Mouse (Mus musculus): ENCODE data around the gene Ovol1. TPM values are rescaled to one million over a fixed set of nuclear protein-coding genes. Genes with fewer than 3 reads are reported as not detected.
A peak's percentile ranks its signal among the peaks of the same experiment; 100 is the strongest.

Ovol1 gene
- polyA plus RNA-seq, 1 experiment from 2014 or later: 0.31 TPM

DNA sequence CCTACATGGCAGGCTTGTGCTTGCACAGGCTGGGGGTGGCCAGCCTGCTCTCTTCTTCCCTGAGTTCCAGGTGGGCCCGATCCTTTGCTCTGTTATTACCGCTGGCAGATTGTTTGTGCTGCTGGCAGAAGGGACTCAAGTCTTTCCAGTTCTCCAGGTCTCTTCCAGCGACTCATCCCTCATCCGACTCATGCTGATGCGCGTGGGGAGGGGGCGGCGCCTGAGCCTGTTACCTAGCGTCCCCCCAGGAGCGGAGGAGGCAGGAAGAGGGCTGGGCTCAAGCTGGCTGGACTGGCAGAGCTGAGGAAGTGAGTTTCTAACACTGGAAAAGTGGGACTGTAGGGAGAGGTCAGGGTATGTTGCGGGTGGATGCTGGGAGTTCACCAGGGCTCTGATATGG, 16.4 kb downstream of the Ovol1 start:
- 67% methylated on average over 11 of the region's 11 CpGs for WGBS (ENCODE audit: insufficient replicate concordance)
- Histone ChIP-seq H3K4me1 (ENCODE audit: control insufficient read depth, low read depth, low read length) (no peaks in the 10 kb centered on the region), H3K9me3 (replicated peaks; ENCODE audit: control insufficient read depth, low read length) (no peaks in the 10 kb centered on the region), H3K4me3 (ENCODE audit: low read depth, low read length) (no peak overlapping the region), H3K4me2 (ENCODE audit: low read depth, low read length) (no peak overlapping the region), H3K9ac (ENCODE audit: low read depth, low read length) (no peak overlapping the region), H3K27ac (ENCODE audit: low read length) (no peak overlapping the region), H3K27me3 (ENCODE audit: control insufficient read depth, insufficient read depth, low read depth, low read length) (no peaks in the 10 kb centered on the region), H3K36me3 (ENCODE audit: control insufficient read depth, insufficient read depth) (no peaks in the 10 kb centered on the region)
- ATAC-seq (ENCODE audit: low read depth): no peak

DNA sequence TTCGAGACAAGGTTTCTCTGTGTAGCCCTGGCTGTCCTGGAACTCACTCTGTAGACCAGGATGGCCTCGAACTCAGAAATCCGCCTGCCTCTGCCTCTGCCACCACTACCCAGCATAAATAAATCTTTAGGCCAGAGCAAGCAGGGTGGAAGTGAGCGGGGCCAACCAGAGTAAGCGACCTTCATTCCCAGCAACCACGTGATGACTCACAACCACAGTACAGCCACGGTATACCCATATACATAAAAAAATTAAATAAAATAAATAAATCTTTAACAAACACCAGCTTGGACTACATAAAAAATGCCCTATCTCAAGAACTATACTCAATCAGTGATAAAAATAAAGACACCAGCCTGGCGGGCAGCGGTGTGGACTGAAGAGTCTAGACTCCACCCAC, 17.1 kb downstream of the Ovol1 start:
- Histone ChIP-seq H3K27me3 (ENCODE audit: control insufficient read depth, insufficient read depth, low read depth, low read length) (no peaks in the 10 kb centered on the region), H3K36me3 (ENCODE audit: control insufficient read depth, insufficient read depth) (no peaks in the 10 kb centered on the region), H3K4me1 (ENCODE audit: control insufficient read depth, low read depth, low read length) (no peaks in the 10 kb centered on the region), H3K4me3 (ENCODE audit: low read depth, low read length) (no peak overlapping the region), H3K9me3 (replicated peaks; ENCODE audit: control insufficient read depth, low read length) (no peaks in the 10 kb centered on the region), H3K4me2 (ENCODE audit: low read depth, low read length) (no peak overlapping the region), H3K27ac (ENCODE audit: low read length) (no peak overlapping the region), H3K9ac (ENCODE audit: low read depth, low read length) (no peak overlapping the region)
- WGBS (ENCODE audit: insufficient replicate concordance): 63% methylated on average over 9 of the region's 9 CpGs
- ATAC-seq (ENCODE audit: low read depth): no peak

DNA sequence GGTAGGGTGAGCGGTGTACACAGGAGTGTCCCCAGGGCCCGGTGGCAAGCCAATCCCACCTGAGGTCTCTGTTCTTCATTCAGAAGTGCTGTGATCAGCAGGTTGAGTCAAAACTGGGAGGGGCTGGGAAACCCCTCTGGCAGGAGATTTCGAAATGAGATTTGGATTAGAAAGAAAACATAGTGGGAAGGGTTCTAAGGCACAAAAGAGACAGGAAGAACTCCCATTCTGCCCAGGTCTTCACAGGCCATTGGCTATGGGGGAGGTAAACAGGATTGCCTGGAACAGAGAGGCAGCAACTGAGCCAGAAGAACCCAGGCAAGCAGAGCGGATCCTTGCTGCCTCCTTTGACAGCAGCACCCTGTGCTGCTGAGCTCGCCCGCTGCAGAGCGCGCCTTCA, 21.7 kb downstream of the Ovol1 start:
- Histone ChIP-seq H3K4me2 (ENCODE audit: low read depth, low read length) (no peak overlapping the region), H3K4me1 (ENCODE audit: control insufficient read depth, low read depth, low read length) (no peaks in the 10 kb centered on the region), H3K9me3 (replicated peaks; ENCODE audit: control insufficient read depth, low read length) (no peaks in the 10 kb centered on the region), H3K27ac (ENCODE audit: low read length) (no peak overlapping the region), H3K27me3 (ENCODE audit: control insufficient read depth, insufficient read depth, low read depth, low read length) (no peaks in the 10 kb centered on the region), H3K9ac (ENCODE audit: low read depth, low read length) (no peak overlapping the region), H3K4me3 (ENCODE audit: low read depth, low read length) (no peak overlapping the region), H3K36me3 (ENCODE audit: control insufficient read depth, insufficient read depth) (no peaks in the 10 kb centered on the region)
- WGBS (ENCODE audit: insufficient replicate concordance): 70% methylated on average over 8 of the region's 8 CpGs
- ATAC-seq (ENCODE audit: low read depth): no peak

DNA sequence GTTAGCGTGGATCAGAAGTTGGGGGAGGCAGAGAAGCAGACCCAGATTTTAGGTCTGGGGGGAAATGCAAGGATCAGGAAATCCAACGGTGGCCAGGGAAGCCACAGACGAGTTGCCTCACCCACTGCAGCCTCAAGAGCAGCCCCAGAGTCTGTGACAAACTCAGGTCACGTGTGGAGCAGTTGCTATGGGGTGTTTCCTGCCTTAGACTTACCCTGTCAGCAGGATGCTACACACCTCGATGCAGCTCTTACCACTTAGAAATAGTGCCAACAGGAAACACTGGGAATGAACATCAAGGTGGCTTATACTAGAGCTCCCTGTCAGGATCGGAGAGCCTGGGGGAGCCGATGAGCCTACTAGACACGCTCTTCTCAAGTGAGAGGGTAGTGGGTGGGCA, 27.9 kb downstream of the Ovol1 start:
- H3K4me1 ChIP-seq (ENCODE audit: control insufficient read depth, low read depth, low read length): peaks cover 4% of the 10 kb centered on the region
- H3K4me2 ChIP-seq (ENCODE audit: low read depth, low read length): no peak overlapping the region
- no peaks in the 10 kb centered on the region for H3K9me3 ChIP-seq (replicated peaks; ENCODE audit: control insufficient read depth, low read length)
- WGBS (ENCODE audit: insufficient replicate concordance): 47% methylated on average over 8 of the region's 8 CpGs
- H3K9ac ChIP-seq (ENCODE audit: low read depth, low read length): no peak overlapping the region
- no peak for ATAC-seq (ENCODE audit: low read depth)
- H3K4me3 ChIP-seq (ENCODE audit: low read depth, low read length): no peak overlapping the region
- H3K27ac ChIP-seq (ENCODE audit: low read length): no peak overlapping the region
- H3K27me3 ChIP-seq (ENCODE audit: control insufficient read depth, insufficient read depth, low read depth, low read length): no peaks in the 10 kb centered on the region
- no peaks in the 10 kb centered on the region for H3K36me3 ChIP-seq (ENCODE audit: control insufficient read depth, insufficient read depth)

DNA sequence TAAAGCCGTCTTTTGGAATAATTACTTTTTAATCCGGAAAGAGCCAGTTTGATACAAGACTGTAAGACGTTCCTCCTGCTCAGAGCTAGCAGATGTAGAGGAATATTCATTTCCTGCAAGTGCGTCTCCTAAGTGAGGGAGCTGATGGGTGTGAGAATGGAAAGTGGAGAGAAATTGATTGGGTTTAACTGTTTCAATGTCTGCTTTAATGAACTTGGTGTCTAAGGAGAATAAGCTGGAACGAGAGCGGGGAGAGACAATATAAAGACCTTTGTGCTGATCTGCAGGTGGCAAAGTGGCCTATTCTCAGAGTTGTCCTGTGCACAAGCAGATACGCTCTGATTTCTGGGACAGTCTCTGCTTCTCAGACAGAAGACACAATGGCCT, 30.3 kb downstream of the Ovol1 start:
- Histone ChIP-seq H3K4me2 (ENCODE audit: low read depth, low read length) (no peak overlapping the region), H3K9ac (ENCODE audit: low read depth, low read length) (no peak overlapping the region), H3K4me3 (ENCODE audit: low read depth, low read length) (no peak overlapping the region), H3K36me3 (ENCODE audit: control insufficient read depth, insufficient read depth) (no peaks in the 10 kb centered on the region), H3K27me3 (ENCODE audit: control insufficient read depth, insufficient read depth, low read depth, low read length) (no peaks in the 10 kb centered on the region), H3K27ac (ENCODE audit: low read length) (no peak overlapping the region), H3K9me3 (replicated peaks; ENCODE audit: control insufficient read depth, low read length) (no peaks in the 10 kb centered on the region), H3K4me1 (ENCODE audit: control insufficient read depth, low read depth, low read length) (peaks cover 4% of the 10 kb centered on the region)
- ATAC-seq (ENCODE audit: low read depth): no peak
- 61% methylated on average over 7 of the region's 7 CpGs for WGBS (ENCODE audit: insufficient replicate concordance)

DNA sequence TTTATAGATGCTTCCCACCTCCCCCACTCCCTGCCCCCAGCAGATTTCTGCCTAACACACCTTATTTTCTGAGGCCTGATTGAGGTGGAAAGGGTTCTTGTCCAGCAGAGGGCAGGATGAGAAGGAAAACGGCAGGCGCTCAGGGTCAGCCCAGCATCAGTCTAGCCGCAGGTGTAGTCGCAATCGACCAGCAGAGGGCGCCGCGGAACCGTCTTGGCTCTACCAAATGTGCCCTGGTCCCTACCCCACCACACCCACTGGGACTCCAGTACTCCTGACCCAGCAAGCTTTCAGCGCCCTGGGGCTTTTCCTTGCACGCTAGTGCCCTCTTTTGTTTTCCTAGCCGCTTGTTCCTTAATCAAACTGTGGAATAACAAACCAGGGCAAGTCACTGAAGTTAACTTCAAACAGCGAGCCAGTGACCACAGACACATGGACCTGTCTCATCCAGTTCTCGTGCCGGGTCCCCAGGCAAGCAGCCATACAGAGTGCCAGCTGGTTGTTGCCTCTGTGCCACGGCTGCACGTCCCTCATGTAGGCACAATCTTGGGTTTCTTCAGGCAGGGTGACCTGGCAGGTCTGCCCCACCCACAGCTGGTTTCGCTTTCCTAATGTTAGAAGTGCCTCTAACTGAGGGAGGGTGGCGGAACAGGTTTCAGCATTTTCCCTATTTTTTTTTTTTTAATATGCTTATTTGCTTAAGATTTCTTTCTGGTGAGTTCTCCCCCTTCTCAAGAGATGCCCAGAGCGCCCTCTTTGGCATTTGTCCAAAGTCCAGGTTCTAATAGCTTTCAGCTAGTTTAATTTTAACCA, 30.9 kb downstream of the Ovol1 start:
- Histone ChIP-seq H3K27me3 (ENCODE audit: control insufficient read depth, insufficient read depth, low read depth, low read length) (no peaks in the 10 kb centered on the region), H3K36me3 (ENCODE audit: control insufficient read depth, insufficient read depth) (no peaks in the 10 kb centered on the region), H3K4me1 (ENCODE audit: control insufficient read depth, low read depth, low read length) (peaks cover 4% of the 10 kb centered on the region), H3K9me3 (replicated peaks; ENCODE audit: control insufficient read depth, low read length) (no peaks in the 10 kb centered on the region), H3K27ac (ENCODE audit: low read length) (no peak overlapping the region), H3K9ac (ENCODE audit: low read depth, low read length) (0 out of 2 replicates have a peak overlapping the region, but pooled peaks have one; percentile 26), H3K4me3 (ENCODE audit: low read depth, low read length) (peak overlapping the region; percentile 34), H3K4me2 (ENCODE audit: low read depth, low read length) (peak overlapping the region; percentile 56)
- peak; percentile 96 for ATAC-seq (ENCODE audit: low read depth)
- WGBS (ENCODE audit: insufficient replicate concordance): 21% methylated on average over 20 of the region's 20 CpGs

DNA sequence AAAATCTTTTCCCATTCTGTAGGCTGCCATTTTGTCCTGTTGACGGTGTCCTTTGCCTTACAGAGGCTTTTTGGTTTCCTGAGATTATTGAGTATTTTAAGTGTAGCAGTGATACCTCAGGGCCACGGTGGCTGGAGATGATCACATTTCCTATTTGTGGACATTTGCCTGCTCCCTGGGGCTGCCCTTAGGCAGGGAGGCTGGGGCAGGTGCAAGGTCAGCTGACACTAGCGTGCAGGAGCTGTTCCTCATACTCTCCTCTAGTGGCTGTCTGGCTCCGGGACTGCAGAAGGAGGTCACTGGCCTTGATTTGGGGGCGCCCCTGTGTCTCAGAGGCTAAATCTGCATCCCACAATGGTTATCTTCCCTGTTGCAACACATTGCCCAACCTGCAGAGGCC, 35.2 kb downstream of the Ovol1 start:
- no peak overlapping the region for H3K27ac ChIP-seq (ENCODE audit: low read length)
- no peak overlapping the region for H3K9ac ChIP-seq (ENCODE audit: low read depth, low read length)
- WGBS (ENCODE audit: insufficient replicate concordance): 67% methylated on average over 5 of the region's 5 CpGs
- no peaks in the 10 kb centered on the region for H3K27me3 ChIP-seq (ENCODE audit: control insufficient read depth, insufficient read depth, low read depth, low read length)
- peaks cover 4% of the 10 kb centered on the region for H3K4me1 ChIP-seq (ENCODE audit: control insufficient read depth, low read depth, low read length)
- H3K9me3 ChIP-seq (replicated peaks; ENCODE audit: control insufficient read depth, low read length): no peaks in the 10 kb centered on the region
- H3K4me2 ChIP-seq (ENCODE audit: low read depth, low read length): no peak overlapping the region
- no peaks in the 10 kb centered on the region for H3K36me3 ChIP-seq (ENCODE audit: control insufficient read depth, insufficient read depth)
- H3K4me3 ChIP-seq (ENCODE audit: low read depth, low read length): no peak overlapping the region
- no peak for ATAC-seq (ENCODE audit: low read depth)

DNA sequence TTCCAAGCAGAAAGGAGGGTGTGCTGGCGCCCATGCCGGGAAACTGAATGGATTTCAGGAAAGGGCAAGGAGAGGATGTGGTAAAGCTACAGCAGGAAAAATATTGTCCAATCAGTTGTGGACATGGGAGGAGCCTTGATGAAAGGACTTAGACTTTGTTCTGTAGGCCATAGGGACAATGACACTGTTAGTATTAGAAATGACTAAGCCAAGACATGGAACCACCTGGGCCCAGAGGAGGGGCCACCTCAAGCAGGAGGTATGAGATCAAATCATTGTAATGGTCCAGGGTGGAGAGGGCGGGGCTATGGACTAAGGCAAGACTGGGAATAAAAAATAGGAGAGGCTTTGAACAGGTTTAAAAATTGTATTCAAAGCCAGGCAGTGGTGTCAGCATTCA, 41.7 kb downstream of the Ovol1 start:
- Histone ChIP-seq H3K4me1 (ENCODE audit: control insufficient read depth, low read depth, low read length) (no peaks in the 10 kb centered on the region), H3K4me3 (ENCODE audit: low read depth, low read length) (no peak overlapping the region), H3K27ac (ENCODE audit: low read length) (no peak overlapping the region), H3K9ac (ENCODE audit: low read depth, low read length) (no peak overlapping the region), H3K27me3 (ENCODE audit: control insufficient read depth, insufficient read depth, low read depth, low read length) (no peaks in the 10 kb centered on the region), H3K4me2 (ENCODE audit: low read depth, low read length) (no peak overlapping the region), H3K9me3 (replicated peaks; ENCODE audit: control insufficient read depth, low read length) (no peaks in the 10 kb centered on the region), H3K36me3 (ENCODE audit: control insufficient read depth, insufficient read depth) (no peaks in the 10 kb centered on the region)
- 69% methylated on average over 3 of the region's 3 CpGs for WGBS (ENCODE audit: insufficient replicate concordance)
- ATAC-seq (ENCODE audit: low read depth): no peak

DNA sequence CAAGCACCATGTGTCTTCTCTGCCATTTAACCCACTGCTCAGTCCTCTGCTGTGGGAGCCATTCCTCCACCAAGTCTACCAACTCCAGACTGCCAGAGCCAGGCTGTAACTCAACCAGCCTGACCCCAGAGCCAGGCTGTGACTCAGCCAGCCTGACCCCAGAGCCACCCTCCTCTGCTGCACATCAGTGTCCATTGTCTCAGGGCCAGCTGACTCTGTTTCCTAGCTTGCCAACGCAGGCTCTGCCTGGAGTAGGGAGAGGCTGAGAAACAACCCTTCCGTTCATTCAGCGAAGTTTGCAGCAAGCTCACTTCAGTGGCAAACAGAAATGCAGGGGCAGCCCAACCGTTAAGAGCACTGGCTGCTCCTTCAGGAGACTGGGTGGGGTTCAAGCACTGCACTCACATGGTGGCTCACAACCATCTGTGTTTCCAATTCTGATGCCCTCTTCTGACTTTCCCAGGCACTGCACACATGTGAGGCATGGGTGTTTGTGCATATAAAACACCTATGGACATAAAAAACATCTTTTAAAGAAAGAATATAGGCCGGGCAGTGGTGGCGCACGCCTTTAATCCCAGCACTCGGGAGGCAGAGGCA, 43.4 kb downstream of the Ovol1 start:
- no peak overlapping the region for H3K9ac ChIP-seq (ENCODE audit: low read depth, low read length)
- H3K27me3 ChIP-seq (ENCODE audit: control insufficient read depth, insufficient read depth, low read depth, low read length): no peaks in the 10 kb centered on the region
- H3K4me1 ChIP-seq (ENCODE audit: control insufficient read depth, low read depth, low read length): peaks cover 7% of the 10 kb centered on the region
- no peaks in the 10 kb centered on the region for H3K9me3 ChIP-seq (replicated peaks; ENCODE audit: control insufficient read depth, low read length)
- H3K27ac ChIP-seq (ENCODE audit: low read length): no peak overlapping the region
- ATAC-seq (ENCODE audit: low read depth): no peak
- H3K4me2 ChIP-seq (ENCODE audit: low read depth, low read length): no peak overlapping the region
- H3K4me3 ChIP-seq (ENCODE audit: low read depth, low read length): no peak overlapping the region
- 67% methylated on average over 8 of the region's 8 CpGs for WGBS (ENCODE audit: insufficient replicate concordance)
- H3K36me3 ChIP-seq (ENCODE audit: control insufficient read depth, insufficient read depth): no peaks in the 10 kb centered on the region
